Mouse (Mus musculus) bone marrow macrophage, adult 2 months (primary cell): Measurements from ENCODE around the gene Adam12. TPM values are rescaled to one million over a fixed set of nuclear protein-coding genes. Genes with fewer than 3 reads are reported as not detected.

Experiments used
- H3K27ac ChIP-seq: 2 replicates; pipeline ENCODE4 v1.5.1; 2012; ENCODE audit warnings: low read depth, low read length; ENCODE audit not compliant: insufficient read depth
- H3K4me1 ChIP-seq: 2 replicates; pipeline ENCODE4 v1.6.1; 2012; ENCODE audit warnings: low read length; ENCODE audit not compliant: control insufficient read depth, insufficient read depth
- H3K4me3 ChIP-seq: 2 replicates; pipeline ENCODE4 v1.5.1; 2012; ENCODE audit warnings: mild to moderate bottlenecking, low read length, moderate library complexity; ENCODE audit not compliant: insufficient read depth
- CTCF ChIP-seq: IDR thresholded peaks from 2 replicates; pipeline ENCODE4 v1.5.1; 2012; ENCODE audit warnings: low read depth, mild to moderate bottlenecking, low read length, moderate library complexity
- POLR2A ChIP-seq: IDR thresholded peaks from 2 replicates; pipeline ENCODE4 v1.6.1; 2012; ENCODE audit warnings: mild to moderate bottlenecking, low read depth, low read length, borderline replicate concordance
- polyA plus RNA-seq: library from polyadenylated mRNA; stranded (reverse); fragments of >200 nt; gene quantifications from 2 replicates; pipeline ENCODE4 v1.2.4, GENCODE M21; 2012; ENCODE audit not compliant: missing spikeins, insufficient read depth, insufficient read length

Gene Adam12
- polyA plus RNA-seq, 1 experiment, result not detected

DNA sequence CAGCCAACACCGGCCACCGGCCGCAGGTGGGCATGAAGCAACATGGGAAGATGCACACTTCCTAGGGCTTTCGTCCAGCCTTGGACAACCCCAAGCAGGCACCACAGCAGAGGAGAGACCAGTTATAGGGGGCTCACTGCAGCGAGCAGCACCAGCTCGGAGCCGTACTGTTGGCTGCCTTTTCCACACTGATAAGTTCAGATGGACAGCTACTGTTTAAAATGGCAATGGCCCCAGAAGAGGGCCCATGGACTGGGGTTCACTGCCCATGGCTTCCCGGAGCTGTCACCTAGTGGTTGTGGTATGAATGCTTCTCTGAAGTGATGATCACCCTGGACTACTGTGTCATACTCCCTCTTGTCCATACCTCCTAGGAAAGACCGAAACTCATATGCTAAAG is 141.7 kb downstream of the Adam12 start:
- no peak overlapping the region for H3K4me3 ChIP-seq
- no peak overlapping the region for H3K27ac ChIP-seq
- H3K4me1 ChIP-seq, result no peaks in the 10 kb centered on the region
- TF ChIP-seq POLR2A, result no peak
- TF ChIP-seq CTCF, result no peak

DNA sequence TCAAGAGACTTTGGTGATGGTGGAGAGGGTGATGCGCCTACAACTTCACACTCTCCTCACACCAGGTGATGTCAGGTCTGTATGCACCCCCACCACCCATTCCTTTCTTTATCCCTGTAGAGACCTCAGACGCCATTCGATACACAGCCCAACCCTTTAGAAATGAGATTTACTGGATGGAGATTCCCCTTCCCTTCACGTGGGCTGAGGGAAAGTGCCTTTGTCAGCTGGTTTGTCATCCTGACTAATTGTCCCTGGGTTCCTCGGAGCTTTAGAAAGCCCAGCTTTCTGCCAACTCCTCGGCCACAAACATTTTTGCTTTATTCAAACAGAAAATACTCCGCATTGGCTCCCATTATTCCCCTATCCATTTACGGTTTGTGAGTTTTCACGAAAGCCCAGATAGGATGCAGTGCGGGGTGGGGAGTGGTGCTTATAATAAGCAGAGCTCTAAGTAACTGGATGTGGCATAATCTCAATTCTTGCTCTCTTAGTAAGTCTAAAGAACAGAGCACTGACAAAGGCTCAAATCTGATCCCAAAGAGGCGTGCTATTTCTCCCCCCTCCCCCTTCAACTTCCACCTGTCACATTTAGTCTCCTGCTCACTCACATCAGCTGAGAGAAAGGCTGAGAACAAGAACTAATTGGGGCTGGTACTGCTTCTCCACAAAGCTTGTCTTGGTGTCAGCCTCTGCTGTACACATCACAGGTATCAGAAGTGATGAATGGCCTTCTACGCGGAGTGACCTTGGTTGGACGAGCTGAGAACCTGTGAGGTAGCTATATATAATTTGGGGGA is 143.2 kb downstream of the Adam12 start:
- no peak overlapping the region for H3K27ac ChIP-seq
- H3K4me3 ChIP-seq, result no peak overlapping the region
- no peaks in the 10 kb centered on the region for H3K4me1 ChIP-seq
- TF ChIP-seq POLR2A (no peak), CTCF (no peak)

DNA sequence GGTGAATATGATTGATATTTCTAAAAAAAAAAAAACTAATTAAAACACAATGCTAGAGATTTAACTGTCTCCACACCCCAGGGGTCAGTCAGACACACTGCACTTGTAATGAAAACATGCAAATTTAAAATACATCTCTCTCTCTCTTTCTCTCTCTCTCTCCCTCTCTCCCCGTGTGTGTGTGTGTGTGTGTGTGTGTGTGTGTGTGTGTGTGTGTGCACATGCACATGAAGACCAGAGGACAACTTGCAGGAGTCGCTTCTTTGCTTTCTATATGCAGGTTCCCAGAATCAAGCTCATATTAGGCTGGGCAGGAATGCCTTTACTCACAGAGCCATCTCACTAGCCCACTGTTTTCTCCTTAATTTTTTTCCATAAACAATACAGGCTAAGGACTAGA is 146.6 kb downstream of the Adam12 start:
- H3K4me3 ChIP-seq, result no peak overlapping the region
- no peak overlapping the region for H3K27ac ChIP-seq
- H3K4me1 ChIP-seq, result no peaks in the 10 kb centered on the region
- TF ChIP-seq POLR2A, result no peak
- TF ChIP-seq CTCF, result no peak

DNA sequence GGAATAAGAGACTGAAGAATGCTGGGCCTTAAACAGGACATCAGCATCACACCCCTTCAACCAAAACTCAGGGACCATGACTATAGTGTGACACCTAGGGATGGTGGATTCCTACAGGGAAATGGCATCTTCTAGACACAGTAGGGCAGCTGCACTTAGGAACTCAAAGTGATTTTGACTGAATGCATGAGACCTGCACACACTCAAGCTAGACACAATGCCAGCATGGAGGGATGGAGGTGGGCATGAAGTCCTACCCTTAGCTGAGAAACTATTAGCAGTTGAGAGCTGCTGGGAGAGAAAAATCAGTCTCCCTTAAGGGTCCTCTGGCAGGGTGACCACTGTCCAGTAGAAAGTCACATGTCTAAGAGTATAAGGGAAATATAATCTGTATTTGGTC is 147.0 kb downstream of the Adam12 start:
- Histone ChIP-seq H3K27ac (no peak overlapping the region), H3K4me1 (no peaks in the 10 kb centered on the region), H3K4me3 (no peak overlapping the region)
- no peak for TF ChIP-seq POLR2A
- TF ChIP-seq CTCF, result no peak

DNA sequence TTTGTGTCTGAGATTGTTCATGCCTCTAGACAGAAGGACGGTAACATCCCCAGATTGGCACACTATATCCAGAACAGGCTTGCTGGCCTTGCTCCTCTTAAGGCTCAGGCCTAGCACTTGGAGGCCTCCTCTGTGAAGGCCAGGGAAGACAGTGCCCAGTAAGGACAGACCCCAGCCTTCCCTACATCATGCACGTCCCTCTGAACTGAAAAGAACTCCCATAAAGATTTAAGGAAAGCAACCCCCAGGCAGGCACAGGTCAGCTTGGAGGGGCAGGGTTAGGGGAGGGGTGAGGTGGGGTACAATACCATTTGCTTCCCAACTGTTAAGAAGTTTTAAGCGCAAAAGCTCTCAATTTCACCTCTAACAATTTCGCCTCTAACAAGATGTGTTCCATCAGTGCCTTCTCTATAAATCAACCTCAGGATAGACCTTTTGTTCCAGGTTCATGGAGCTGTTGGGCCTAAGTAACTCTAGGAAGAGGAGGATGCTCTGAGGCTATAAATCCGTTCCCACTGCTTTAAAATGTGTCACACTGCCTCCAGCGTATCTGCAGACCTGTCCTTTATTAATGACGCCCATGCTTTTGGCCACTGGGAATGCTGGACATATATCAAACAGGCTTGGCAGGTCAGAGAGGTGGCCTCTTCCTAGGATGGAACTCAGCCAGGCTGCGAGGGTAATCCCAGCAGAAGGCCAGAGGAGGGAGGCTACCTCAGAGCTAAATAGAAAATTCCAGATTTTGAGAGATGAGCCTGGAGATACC is 150.5 kb downstream of the Adam12 start:
- Histone ChIP-seq H3K4me1 (no peaks in the 10 kb centered on the region), H3K4me3 (no peak overlapping the region), H3K27ac (no peak overlapping the region)
- TF ChIP-seq CTCF (no peak), POLR2A (no peak)

DNA sequence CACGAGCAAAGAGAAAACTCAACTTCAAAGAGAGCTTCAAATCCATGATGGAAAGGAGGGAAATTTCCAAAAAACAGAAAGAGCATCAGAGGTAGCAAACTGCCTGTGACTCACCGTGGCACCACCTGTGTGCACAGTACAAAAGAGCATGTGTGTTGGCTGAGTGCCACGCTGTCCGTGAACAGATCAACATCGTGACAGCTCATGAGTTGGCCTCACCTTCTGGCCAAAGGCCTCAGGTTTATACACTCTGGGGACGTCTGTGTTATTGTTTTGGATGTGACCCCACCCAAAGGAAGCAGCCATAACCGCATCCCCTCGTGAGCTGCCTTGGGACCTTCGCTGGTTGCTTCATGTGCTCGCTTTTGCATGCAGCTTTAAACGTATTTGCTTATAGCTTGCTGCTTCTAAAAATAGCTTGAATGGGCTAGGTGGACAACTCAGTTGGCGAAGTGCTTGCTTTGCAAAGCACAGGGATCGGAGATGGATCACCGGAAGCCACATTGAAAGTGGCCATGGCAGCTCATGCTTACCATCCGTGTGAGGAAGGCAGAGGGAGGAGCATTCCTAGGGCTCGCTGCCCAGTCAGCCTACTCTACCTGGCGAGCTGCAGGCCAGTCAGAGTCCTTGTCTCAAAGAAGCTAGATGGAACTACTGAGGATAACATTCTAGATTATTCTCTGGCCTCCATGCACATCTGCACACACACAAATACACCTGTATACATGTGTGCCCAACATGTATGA is 151.8 kb downstream of the Adam12 start:
- Histone ChIP-seq H3K4me1 (no peaks in the 10 kb centered on the region), H3K4me3 (no peak overlapping the region), H3K27ac (no peak overlapping the region)
- TF ChIP-seq CTCF, result no peak
- TF ChIP-seq POLR2A, result no peak

DNA sequence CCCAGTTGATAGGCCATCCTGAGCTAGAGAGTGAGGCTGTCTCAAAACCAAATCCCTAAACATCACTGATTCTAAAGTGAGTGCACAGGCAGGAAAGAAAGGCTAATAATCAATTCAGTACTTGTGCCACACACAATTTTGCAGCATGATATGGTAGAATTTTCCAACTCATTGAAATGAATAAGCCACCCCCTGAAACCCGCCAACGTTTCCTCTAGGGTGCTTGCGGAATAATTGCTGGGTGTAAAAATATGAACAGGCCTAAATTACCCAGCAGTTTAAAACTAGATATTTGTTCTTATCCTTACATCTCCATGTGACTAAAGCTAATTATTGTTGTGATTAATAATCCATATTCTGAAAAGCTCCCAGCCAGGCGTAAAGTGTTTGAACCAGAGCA is 154.3 kb downstream of the Adam12 start:
- Histone ChIP-seq H3K27ac (no peak overlapping the region), H3K4me3 (no peak overlapping the region), H3K4me1 (no peaks in the 10 kb centered on the region)
- TF ChIP-seq CTCF (no peak), POLR2A (no peak)

DNA sequence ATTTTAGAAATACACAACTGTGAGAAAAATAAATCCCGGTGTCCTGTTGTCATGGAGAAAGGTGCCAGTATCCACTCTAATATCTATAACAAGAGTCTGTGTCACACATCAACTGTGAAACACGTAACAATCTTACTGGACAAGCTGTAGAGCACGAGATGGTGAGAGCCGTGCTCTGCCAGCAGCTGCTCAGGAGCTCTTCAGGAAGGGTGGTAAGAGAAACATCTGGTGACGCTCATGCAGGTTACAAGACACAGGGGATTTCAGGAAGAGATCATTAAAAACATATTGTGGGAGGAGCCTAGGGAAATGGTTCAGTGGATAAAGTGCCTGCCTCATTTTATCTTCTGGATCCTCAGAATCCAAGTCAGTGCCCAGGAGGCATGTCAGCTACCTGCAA is 158.9 kb downstream of the Adam12 start:
- TF ChIP-seq POLR2A (no peak), CTCF (no peak)
- Histone ChIP-seq H3K27ac (no peak overlapping the region), H3K4me3 (no peak overlapping the region), H3K4me1 (no peaks in the 10 kb centered on the region)

DNA sequence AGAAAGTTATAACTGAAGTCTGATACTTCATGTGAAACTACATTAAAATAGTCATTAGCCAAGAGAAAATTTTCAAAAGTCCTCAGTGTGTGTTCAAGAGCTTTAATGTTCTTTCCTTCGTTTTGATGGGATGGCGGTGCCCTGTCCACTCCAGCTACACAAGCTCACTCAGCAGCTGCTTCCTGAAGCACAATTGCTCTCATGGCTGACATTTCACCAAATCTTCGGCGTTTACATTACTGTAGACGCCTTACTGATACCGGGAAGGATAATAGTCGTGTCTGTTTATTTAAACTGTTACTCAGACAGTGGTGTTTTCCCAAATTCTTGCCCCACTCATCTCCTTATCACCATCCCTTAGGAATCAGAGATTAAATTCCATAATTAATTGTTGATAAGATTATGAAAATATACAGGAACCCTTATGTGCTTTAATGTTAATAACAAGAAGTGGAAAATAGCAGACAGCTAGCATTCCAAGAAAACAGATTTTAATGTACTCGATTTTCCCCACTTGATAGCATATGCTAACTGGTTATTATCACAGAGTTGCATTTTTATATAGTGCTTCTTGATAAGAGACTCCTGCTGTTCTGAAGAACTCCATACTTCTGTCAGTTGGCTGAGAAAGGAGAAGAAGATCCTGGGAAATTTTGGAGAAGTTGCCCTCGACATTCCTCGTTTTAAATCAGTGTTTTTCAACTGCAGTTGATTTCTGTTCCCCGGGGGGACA is 160.6 kb downstream of the Adam12 start:
- H3K4me3 ChIP-seq, result no peak overlapping the region
- H3K27ac ChIP-seq, result no peak overlapping the region
- TF ChIP-seq POLR2A, result no peak
- no peak for TF ChIP-seq CTCF
- no peaks in the 10 kb centered on the region for H3K4me1 ChIP-seq
